Mouse (Mus musculus) kidney, postnatal 14 days (tissue): ENCODE data around the gene Acpp.
"Not testable (repeated sequence)": the region's sequence is repeated elsewhere in the genome, so short reads cannot be mapped to it uniquely, and the experiment has no call there.

Experiments
- DNase-seq: peaks from one replicate; pipeline ENCODE4 v3.0.0; 2022; ENCODE audit warnings: mixed read lengths

Gene Acpp

DNA sequence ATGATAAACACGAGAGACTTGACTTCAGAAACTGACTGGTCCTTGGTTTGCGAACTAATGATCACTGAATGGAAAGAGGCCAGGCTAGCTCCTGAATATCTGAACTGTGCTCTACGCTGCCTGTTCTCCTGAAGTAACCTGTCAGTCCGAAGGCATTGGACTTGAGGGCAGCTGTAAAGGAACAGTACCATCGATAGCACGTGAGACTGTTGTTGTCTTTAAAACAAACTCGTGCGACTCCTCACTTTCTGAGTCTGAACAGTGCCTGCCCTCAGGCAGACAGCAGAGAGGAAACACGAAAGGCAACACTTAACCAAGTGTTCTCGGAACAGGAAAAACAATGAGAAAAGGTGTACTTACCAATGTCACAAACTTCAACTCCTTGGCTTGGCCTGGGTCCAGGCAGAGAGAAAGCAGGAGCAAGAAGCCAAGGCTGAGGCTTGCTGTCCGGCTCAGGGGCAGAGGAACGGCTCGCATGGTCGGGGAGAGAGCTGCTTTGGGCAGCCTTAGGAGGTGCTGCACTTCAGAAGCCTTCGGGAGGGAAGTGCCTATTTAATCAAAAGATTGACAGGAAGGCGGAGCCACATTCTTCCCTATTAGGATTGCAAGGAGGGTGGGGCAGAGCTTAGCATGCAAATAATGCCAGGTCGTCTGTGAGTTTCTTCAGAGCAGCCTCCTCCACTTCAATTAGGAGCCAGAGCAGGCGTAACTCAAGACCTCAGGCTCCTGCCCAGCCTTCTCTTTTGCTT lies at the start of gene Acpp:
Gene Acpp, minus strand, starts transcription at position 566 of the 749 bp plus-strand sequence.
- DNase-seq = peak; percentile 69

DNA sequence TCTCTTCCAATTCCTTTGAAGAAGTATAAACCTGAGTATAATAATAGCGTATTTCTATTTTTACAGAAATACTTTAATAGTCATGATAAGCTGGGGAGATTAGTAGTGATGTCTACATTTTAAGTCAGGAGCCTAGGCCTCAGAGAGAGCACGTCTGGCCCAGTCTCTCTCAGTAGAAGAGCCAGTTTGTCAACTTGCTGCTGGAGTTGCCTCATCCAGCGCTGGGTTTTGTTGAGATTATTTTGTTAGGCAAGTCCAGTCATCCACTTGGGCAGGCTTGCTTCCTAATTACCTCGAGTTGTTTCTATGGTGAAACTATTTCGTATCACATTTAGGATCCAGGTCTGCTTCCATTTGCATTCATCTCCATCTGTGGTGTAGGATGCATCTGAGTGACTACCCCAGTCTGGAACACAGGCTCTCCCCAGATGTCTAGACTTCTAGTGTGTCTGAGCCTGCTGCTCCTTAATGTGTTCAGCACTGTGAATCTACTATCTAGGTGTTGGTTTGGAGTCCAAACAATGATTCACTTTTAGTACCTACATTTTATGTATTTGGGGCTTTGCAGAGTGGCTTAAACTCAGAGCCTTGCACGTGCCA lies 45.1 kb upstream of the Acpp start:
- no peak for DNase-seq

DNA sequence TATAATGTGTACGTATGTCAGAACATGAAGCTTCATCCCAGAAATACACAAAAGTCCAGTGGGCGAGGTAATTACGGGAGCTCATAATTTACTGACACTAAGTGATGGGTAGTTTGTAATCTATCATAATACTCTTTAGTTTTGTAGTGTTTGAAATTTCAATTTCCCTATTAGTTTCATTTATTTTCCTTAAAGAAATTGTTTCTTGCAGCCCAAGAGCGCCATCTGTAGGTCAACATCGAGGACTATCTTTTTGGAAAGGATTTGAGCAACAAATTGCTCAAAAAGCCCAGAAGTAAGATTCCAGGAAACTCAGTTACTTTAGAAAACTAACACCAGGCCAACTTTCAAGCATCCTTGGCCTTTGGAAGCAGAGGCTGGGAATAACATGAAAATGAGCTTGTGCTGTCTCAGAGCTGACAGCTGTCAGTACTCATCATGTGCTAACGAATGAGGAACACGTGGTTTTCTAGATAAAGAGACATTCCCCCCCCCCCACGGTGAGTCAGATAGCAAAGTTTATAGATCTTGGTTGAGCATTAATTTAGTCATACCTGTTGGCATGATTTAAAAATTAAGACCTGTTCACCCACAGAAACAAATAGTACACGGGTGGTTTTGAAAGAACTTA lies 42.1 kb upstream of the Acpp start:
- DNase-seq = peak; percentile 33

DNA sequence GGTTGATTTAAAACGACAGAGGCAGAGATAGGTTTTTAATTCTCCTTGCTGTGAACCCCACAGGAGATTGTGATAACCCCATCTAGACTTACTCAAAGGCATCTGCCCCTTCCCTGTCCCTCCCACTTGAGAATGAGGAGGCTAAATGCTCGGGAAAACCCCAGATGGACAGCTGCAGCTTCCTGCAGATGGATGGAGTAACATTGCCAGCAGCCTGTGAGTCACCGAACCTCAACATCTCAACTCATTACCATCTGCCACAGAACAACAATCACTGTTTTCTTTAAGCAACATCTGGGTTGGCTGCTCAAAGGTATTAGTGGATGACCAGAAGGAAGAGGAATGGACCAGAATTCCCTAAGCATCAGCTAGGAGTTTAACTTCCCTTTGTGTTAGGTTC lies 38.0 kb upstream of the Acpp start:
- DNase-seq = no peak

DNA sequence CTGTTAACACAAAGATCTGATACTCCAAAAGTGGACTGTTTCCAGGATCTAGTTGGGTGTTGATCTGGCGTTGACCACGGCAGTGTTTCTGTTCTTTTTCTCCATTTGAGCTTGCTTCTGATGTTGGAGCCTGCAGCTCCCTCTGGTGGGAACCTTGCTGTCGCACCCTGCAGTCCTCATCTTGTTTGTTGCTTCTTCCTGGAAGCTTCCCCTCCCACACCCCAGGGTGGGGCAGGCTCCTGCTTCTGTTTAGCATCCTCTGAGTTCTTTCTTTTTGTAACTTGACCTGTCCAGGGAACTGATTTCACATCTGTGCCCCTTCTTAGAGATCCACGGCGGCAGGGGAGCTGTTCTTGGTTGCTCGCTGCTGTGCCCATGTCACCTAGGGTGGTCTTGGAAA lies 35.7 kb upstream of the Acpp start:
- DNase-seq = peak; percentile 65

DNA sequence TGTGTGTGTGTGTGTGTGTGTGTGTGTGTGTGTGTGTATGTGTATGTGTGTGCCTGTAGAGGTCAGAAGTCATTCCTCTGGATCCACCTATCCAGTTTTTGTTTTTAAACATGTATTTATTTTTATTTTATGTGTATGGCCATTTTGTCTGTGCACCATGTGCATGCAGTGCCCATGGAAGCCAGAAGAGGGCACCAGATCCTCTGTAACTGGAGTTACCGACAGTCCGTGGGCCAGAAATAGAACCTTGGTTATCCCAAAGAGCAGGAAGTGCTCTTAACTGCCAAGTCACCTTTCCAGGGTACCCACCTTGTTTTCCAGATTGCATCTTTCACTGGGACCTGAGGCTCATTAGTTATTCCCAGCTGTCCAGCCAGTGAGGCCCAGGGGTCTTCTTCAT lies 29.4 kb upstream of the Acpp start:
- DNase-seq = no peak

DNA sequence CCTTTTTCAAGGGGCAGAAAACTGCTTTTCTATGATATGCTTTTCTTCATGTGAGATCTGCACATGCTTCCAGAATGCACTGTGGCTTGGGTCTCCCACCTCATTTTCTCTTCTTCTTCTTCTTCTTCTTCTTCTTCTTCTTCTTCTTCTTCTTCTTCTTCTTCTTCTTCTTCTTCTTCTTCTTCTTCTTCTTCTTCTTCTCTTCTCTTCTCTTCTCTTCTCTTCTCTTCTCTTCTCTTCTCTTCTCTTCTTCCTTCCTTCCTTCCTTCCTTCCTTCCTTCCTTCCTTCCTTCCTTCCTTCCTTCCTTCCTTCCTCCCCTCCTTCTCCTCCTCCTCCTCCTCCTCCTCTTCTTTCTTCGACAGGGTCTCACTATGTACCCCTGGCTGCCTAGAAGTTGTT lies 24.4 kb upstream of the Acpp start:
- not testable (repeated sequence) for DNase-seq

DNA sequence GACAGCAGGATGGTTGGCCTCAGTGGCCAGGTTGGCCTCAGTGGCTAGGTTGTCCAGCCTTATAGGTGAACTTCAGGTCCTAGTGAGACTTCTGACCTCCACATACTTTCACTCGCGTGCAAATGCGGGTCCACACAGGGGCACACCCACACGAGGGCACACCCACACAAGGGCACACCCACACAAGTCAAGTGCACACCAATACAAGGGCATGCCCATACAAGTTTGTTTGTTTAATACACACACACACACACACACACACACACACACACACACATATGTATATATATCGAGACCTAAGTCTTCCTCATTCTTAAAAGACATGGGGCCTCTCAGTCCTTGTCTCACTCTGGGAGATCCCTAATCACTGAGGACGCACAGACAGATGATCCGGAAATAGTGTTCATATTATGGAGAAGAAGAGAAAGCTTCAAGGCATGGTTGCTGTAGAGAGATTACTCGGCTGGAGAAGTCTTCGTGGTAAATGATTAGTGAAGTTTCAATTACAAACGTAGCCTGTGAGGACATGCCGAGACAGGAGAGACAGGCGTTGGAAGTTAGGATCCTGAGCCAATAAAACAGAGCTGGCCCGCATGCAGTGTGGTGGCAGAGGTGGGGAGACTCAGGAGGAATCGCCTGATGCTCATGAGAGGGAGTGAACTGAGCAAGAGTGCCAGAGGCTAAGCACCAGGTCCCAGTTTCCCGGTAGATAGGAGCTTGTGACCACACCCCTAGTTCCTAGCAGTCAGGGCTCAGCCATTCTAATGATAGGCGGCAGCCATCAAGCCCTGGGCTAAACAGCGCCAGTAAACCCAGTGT lies 23.7 kb upstream of the Acpp start:
- peak; percentile 43 for DNase-seq

DNA sequence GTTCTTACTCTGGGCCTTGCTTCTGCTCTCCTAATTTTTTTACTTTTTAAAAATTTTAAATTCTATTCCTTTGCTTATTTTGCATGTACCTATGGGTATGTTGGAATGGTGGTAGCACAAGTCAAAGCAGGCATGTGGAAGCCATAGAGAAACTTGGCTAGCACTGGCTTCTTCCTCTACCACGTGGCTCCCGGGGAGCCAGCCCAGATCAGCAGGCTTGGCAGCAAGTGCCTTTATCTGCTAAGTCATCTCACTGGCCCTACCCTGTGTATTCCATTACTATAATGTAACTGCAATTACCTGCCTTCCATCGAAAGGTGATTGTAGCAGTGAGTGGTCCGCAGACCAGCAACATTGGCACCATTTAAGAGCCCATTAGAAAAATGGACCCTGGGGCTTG lies 22.8 kb upstream of the Acpp start:
- DNase-seq = no peak

DNA sequence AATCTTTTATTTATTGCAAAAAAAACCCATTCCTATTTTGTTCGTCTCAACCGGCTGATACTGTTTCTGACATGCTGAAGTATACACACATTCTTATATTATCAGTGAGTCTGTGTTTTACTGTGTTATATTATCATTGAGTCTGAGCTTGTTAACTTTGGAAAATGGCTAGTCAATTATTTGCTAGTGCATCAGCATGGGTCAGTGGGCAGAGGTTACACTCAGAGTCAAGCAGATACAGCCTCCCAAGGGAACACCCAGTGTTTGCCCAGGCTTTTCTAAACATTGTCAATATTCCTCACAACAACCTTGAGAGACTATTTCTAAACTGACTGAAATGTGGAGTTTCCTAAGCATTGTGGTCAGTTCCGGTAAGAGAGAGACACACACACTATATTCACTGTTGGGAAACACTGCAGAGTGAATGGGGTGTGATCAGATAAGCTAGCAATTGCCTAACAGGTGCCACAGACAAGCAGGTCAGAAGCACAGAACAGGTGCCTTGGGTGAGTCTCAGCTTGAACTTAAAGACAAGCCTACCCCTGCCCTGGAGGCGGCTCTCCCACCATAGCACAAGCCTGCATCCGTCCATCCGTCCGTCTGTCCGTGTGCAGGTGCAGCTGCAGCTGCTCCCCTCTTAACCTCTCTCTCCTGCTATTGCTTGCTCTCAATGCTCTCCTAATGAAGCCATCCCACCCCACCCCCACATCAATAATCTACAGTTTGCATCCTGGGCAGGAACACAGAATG lies 18.1 kb upstream of the Acpp start:
- DNase-seq = peak; percentile 42

DNA sequence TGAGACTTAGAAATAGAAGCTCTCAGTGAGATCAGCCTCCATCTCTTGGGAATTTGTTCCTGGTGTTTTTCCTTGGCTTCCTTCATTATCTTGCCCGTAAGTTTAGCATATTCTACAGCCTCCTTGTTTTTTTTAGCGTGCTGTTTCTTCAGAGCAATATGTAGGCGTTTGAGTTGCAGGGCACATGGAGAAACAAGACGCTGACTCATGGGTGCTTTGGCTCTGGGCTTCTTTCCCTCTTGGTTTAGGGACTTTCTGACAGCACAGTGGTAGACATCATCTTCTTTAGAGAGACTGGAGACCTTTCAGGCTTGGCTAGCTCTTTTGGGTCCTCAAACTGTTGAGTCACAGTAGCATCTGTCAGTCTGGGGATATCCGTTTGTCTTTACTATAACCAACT lies 6.6 kb upstream of the Acpp start:
- no peak for DNase-seq

DNA sequence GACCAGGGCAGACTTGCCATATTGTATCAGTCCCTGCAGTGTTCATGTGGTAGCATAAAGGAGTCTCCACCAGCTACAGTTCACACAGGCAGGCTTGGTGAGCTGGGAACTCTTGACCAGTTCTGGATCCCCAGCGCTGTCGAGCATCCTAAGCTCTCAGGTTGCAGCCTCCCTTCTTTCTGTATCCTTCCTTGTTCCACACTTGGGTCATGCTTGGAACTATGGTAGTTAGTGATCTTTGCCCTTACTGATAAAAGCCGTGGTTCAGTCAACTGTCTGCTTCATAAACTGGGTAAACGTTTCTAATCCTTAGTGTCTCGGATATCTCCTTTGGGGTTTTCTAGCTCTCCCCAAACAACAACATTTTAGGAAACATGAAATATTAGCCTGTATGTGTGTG lies 1.9 kb upstream of the Acpp start:
- DNase-seq = no peak

DNA sequence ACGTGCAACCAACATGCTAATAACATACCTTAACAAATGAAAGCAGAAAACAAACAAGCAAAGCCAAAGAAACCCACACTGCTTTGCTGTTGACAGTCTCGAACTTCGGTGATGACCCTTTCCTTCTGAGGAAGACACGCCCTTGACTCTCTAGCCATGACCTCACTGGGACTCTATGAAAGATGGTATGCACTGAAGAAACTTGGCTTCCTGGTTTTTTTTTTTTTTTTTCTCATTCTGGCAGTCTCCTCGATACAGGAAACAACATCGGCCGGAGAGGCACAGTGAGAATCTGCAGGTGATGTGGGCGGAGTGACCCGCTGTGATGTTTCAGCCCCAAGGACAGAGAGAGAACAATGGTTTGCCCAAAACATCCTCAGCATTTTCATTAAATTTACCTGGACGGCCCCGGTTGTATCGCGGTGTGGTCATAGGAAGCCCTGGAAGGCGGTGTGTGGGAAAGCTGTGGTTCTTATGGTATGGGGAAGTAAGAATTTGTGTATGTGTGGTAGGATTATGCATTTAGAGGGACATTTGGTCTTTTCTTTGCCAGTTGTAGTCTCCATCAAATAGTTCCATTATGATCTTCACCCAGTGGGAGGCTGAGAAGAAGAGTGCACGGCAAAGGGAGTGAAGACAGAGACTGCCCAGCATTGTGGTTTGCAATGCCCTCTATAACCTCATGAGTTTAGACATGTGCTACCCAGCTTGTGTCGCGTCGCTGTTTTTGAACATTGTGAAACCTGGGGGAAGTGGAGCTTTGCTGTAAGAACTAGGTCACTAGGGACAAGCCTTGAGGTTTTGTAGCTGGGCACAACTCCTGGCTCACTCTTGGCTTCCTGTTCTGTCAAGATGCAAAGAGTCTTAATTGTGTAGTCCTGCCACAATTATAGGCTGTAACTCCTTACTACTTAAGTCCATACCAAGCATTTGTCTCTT lies 1.2 kb upstream of the Acpp start:
- no peak for DNase-seq

DNA sequence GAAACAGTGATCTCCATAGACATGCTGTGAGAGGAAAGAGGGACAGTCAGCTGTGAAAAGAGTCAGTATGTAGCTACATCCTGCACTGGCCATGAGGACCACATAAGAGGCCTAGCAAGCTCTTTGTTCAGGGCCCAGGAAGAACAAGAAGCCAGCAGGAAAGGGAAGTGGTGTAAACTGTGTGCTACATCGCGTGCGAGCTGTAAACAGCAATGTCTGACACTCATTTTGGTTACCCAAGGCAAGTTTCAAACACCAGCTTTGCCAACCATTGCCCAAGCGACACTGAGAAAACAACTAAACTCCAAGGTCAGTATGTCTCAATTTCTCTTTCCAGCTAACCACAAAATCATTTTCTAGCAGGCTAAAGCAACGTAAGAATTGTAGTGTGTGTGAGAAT lies 6.2 kb downstream of the Acpp start:
- no peak for DNase-seq

DNA sequence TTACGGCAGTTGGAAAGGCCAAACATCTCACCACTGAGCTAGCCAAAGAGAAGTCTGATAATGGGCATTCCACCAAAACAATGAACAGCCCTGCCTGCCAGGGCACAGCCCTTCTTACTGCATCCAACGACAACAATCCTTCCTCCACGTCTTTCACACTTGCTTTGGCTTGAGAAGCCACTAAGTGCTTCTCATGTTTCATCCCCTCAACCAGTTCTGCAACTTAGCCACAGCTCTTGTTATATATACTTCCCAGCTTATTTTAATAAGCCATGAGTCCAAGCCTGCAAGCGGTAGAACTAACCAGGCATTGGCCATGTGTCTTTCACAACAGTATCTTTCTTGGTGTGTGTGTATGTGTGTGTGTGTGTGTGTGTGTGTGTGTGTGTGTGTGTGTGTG lies 8.9 kb downstream of the Acpp start:
- DNase-seq = no peak

DNA sequence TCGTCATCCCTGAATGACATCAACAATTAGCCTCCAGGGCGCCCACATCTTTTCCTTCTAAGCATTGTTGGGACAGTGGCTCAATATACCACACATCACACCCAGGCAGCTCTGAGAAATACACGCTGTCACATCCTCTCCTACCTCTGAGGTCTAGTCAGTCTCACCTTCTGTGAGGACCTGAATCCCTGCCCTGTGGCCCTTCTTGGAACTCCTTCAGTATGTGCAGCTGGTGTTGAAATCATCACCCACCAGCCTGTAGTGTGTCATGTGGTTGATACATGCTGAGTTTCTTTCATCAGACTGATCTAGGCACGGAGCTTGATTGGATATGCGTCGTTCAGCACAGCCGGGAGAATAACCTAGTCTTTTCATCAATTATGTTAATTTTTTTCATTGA lies 16.0 kb downstream of the Acpp start:
- DNase-seq = no peak

DNA sequence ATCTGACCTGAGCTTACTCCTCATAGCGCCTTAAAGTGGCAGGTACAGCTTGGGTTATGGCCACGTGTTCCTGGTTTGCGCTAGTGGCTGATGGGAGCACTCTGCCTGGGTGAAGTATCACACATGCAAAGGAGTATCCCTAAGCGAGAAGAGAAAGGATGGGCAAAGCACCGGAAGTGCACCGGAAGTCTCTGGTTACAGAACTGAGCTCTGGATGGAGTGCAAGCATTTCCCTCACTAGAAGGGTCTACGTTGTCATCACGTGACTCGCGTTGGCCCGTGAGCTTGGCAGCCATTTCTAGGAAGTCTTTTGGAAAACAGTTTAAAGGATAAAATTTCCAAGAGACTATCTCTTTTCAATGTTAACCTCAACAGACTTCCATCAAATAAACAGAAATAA lies 21.2 kb downstream of the Acpp start:
- DNase-seq = no peak

DNA sequence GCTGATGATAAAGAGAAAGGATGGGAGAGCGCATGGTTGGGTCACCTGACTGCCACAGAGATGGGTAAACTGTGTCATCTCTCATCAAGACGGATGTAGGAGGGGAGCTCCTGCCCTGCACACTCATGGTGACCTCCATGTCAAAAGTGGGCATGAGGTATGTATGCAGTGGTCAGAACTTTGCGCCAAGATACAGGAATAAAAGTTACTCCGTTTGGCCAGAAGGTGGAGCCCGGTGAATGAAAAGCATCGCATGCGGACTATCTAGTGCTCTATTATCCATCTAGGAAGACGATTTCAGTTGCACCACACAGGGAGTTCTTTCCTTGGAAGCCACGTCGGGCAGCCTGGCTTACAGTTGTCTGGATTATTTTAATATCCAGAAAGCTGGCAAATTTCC lies 22.0 kb downstream of the Acpp start:
- peak; percentile 47 for DNase-seq

DNA sequence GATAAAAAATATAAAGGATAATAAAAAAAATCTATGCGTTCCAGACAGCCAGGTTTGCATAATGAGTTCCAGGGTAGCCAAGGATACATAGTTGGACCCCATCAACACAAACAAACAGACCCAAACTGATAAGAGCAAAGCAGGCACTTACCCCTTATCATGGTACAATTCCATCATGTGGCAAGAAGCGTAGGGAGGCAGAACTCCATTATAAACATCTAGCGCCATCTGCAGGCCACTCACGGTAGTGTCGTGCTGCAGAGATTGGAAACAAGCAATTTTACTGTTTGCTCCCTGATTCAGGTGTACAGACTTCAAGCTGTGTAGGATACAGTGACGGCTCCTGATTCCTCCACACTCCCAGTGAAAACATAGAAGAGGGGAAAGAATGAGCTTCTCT lies 30.8 kb downstream of the Acpp start:
- peak; percentile 76 for DNase-seq

DNA sequence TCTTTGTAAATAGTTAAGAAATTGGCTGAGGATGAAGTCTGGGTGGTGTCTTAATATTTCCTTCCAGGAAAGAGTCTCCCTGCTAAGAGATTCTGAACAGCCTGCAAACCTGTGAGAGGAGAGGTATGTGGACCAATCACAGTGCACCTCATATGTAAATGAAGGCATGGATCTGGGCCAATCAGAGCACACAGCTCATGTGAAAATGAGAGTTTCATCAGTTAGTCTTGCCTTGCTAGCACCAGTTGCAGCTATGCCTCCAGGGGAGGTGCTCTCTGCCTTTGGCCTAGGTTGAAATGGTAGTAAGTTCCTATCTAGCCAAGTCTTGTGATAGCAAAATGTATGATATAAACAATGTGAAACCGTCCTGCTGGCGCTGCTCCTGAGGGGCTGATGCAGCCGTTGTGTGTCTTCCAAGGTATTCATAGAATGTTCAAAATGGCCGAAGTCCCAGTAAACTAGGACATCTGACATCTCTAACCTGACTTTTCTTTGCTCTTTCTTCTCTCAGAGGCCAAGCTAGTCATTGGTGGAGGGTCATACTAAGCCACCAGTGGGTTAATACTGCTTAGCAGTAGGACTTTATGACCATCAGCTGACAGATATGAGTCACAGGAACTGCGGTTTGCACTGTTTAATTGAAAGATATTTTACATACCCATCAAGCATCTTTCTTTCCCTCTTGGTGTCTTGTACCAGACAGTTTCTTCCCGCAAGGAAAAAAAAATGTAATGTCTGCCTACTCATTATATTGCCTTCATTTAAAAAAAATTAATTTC lies 32.0 kb downstream of the Acpp start:
- peak; percentile 25 for DNase-seq

DNA sequence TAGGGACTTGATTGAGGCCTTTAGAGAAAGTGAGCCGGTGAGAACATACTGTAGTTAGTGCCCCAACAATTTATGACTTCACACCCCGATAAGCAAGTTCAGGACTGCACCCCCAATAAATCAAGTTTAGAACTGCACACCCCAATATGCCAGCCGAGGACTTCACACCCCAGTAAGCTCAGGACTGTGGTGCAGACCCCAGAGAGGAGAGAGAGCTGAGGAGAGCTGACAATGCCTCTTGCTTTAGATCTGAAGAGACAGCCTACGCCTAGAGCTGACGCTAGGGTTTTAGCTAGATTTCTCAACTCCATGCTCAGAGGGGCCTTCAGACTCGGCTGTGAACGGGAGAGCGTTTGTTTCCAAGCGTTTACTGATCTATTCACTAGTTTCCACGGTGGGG lies 32.7 kb downstream of the Acpp start:
- DNase-seq = no peak
